Mouse (Mus musculus) olfactory bulb, adult 2 months (tissue): ENCODE measurements around the gene Ltb4r1.

Experiments
- CTCF ChIP-seq: fragments of 200-500 bp; IDR thresholded peaks from 2 replicates; pipeline ENCODE4 v1.5.1; 2012; ENCODE audit warnings: low read depth, mild to moderate bottlenecking, low read length, moderate library complexity; ENCODE audit not compliant: insufficient read depth
- POLR2A ChIP-seq: fragments of 200-500 bp; IDR thresholded peaks from 2 replicates; pipeline ENCODE4 v1.6.1; 2012; ENCODE audit warnings: mild to moderate bottlenecking, low read depth, low read length, moderate library complexity; ENCODE audit not compliant: insufficient read depth

GRCm38 (mm10) chr14:55782361-55782960 lies 16.7 kb downstream of the Ltb4r1 start:
- no peak for TF ChIP-seq POLR2A
- TF ChIP-seq CTCF: no peak
